Mouse (Mus musculus) bone marrow, adult 2 months (tissue): ENCODE measurements around the gene Tacr3.

Experiments
- CTCF ChIP-seq: fragments of 200-500 bp; IDR thresholded peaks from 2 replicates; pipeline ENCODE4 v1.5.1; 2011; ENCODE audit warnings: low read length, control low read depth; ENCODE audit not compliant: control insufficient read depth, insufficient read depth
- POLR2A ChIP-seq: fragments of 200-500 bp; IDR thresholded peaks from 2 replicates; pipeline ENCODE4 v1.6.1; 2011; ENCODE audit warnings: low read depth, mild to moderate bottlenecking, control low read depth, low read length, borderline replicate concordance; ENCODE audit not compliant: control insufficient read depth

DNA sequence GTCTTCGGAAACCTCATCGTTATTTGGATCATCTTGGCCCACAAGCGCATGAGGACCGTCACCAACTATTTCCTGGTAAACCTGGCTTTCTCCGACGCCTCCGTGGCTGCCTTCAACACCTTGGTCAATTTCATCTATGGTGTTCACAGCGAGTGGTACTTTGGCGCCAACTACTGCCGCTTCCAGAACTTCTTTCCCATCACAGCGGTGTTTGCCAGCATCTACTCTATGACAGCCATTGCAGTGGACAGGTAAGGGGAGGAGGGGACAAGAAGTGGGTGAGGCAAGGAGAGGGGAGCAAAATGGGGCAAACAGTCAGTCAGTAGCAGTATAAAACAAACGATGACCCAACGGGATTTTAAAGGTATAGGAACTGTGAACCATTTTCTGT lies 719 bp downstream of the Tacr3 start:
- no peak for TF ChIP-seq POLR2A
- no peak for TF ChIP-seq CTCF
